In genomic region chr14:32160563-32160962, GRCm38 (mm10) we compare ENCODE assay signal across 10 mouse cellular contexts. TPM values are rescaled to one million over a fixed set of nuclear protein-coding genes. Genes with fewer than 3 reads are reported as not detected.
DNase-seq lines count a peak whose midpoint lies in the region; ATAC-seq lines count a peak whose summit lies in the region.
"Had no signal": no experiment of that assay in that cellular context is flagged by ENCODE, and none has a peak within 500 bp of the region (broad histone marks: within the 10 kb centered on the region; RNA-seq: fewer than 3 reads in every experiment).

No protein-coding gene starts in this region.

- peaks cover 9 to 23% of the 10 kb centered on the region in 2 experiments for H3K4me1 ChIP-seq in heart, embryonic 14.5 days (ENCODE audit: control insufficient read depth in 2 of 2, insufficient read depth in 2 of 2, low read length in 2 of 2)
- H3K4me1 ChIP-seq in hindbrain, embryonic 11.5 days (replicated peaks; ENCODE audit: control insufficient read depth, insufficient read depth, low read length): peaks cover 8% of the 10 kb centered on the region; the same call in 1 of the 2 replicates
- peaks cover 28% of the 10 kb centered on the region for H3K4me1 ChIP-seq in midbrain, embryonic 12.5 days

- DNase-seq in heart, adult 18-20 months: no peak
- peak; percentile 17 for DNase-seq in adipocyte (ENCODE audit: low spot score)
- no peak for DNase-seq in hindbrain, embryonic 11.5 days (ENCODE audit: low spot score)
- DNase-seq in right cerebral cortex, postnatal 10 days (ENCODE audit: low spot score in 2 of 2): no peak
- no peak for DNase-seq in urinary bladder, postnatal 10 days (ENCODE audit: low spot score)
- no peak for DNase-seq in kidney, postnatal 25 days

- H3K9me3 ChIP-seq in heart, embryonic 14.5 days (ENCODE audit: control insufficient read depth, low read length): no peaks in the 10 kb centered on the region
- no peaks in the 10 kb centered on the region for H3K9me3 ChIP-seq in hindbrain, embryonic 11.5 days (ENCODE audit: control insufficient read depth, low read length)
- H3K9me3 ChIP-seq in midbrain, embryonic 12.5 days: no peaks in the 10 kb centered on the region

- WGBS in heart, embryonic 14.5 days: 29% methylated on average over 7 of the region's 7 CpGs
- 47% methylated on average over 7 of the region's 7 CpGs for WGBS in hindbrain, embryonic 11.5 days
- WGBS in midbrain, embryonic 12.5 days: 37% methylated on average over 7 of the region's 7 CpGs

- peak overlapping the region; percentile 89 for H3K4me2 ChIP-seq in heart, embryonic 14.5 days (ENCODE audit: low read length)
- H3K4me2 ChIP-seq in hindbrain, embryonic 11.5 days (replicated peaks; ENCODE audit: low read depth, low read length): peak overlapping the region; percentile 84
- peak overlapping the region; percentile 80 for H3K4me2 ChIP-seq in midbrain, embryonic 12.5 days (replicated peaks)

- peak overlapping the region; percentile 77 to 91; a peak in 3 of 4 replicates for H3K27ac ChIP-seq in heart, embryonic 14.5 days (replicated peaks in 1 of 2; ENCODE audit: control insufficient read depth in 1 of 2, insufficient read depth in 1 of 2, low read depth in 2 of 2, low read length in 2 of 2)
- peak overlapping the region; percentile 75 for H3K27ac ChIP-seq in hindbrain, embryonic 11.5 days (ENCODE audit: low read depth, low read length)
- H3K27ac ChIP-seq in midbrain, embryonic 12.5 days (replicated peaks): no peak overlapping the region

- no peaks in the 10 kb centered on the region for H3K36me3 ChIP-seq in heart, embryonic 14.5 days (ENCODE audit: control insufficient read depth, insufficient read depth, low read length)
- H3K36me3 ChIP-seq in hindbrain, embryonic 11.5 days (ENCODE audit: control insufficient read depth, insufficient read depth, low read length): no peaks in the 10 kb centered on the region
- H3K36me3 ChIP-seq in midbrain, embryonic 12.5 days: no peaks in the 10 kb centered on the region

- H3K27me3 ChIP-seq in heart, embryonic 14.5 days (ENCODE audit: control insufficient read depth, insufficient read depth, low read length): no peaks in the 10 kb centered on the region
- H3K27me3 ChIP-seq in hindbrain, embryonic 11.5 days (ENCODE audit: control insufficient read depth, insufficient read depth, low read length): no peaks in the 10 kb centered on the region
- no peaks in the 10 kb centered on the region; the same call in 1 of the 2 replicates for H3K27me3 ChIP-seq in midbrain, embryonic 12.5 days
- H3K27me3 ChIP-seq: Patski had no signal

- H3K9ac ChIP-seq in heart, embryonic 14.5 days (ENCODE audit: low read length): peak overlapping the region; percentile 97
- peak overlapping the region; percentile 83 for H3K9ac ChIP-seq in hindbrain, embryonic 11.5 days (ENCODE audit: low read depth, low read length)
- peak overlapping the region; percentile 90 for H3K9ac ChIP-seq in midbrain, embryonic 12.5 days (replicated peaks)

- no peak for ATAC-seq in heart, embryonic 14.5 days (ENCODE audit: insufficient number of reproducible peaks, insufficient read depth, low FRiP score, low read depth)
- no peak for ATAC-seq in hindbrain, embryonic 11.5 days (ENCODE audit: low FRiP score)
- no peak for ATAC-seq in midbrain, embryonic 12.5 days (ENCODE audit: low FRiP score, low read depth)

- H3K4me3 ChIP-seq in heart, embryonic 14.5 days (ENCODE audit: control insufficient read depth in 1 of 2, insufficient read depth in 1 of 2, low read depth in 1 of 2, low read length in 2 of 2): peak overlapping the region; percentile 88 to 94
- peak overlapping the region; percentile 85 for H3K4me3 ChIP-seq in hindbrain, embryonic 11.5 days (ENCODE audit: low read depth, low read length)
- peak overlapping the region; percentile 66 for H3K4me3 ChIP-seq in midbrain, embryonic 12.5 days

RNA-seq across cellular contexts. Expression of gene Ncoa4, which starts 0.9 kb away (rescaled TPM):
- 124 and 147 TPM in 2 replicates for polyA plus RNA-seq in heart, embryonic 14.5 days (2014; fragmentation: Nextera tagmentation; extraction: Ambion mirVana)
- total RNA-seq in heart, adult 18-20 months (2021): 100 to 1,000 TPM; 146 to 149 TPM
- polyA plus RNA-seq in hindbrain, embryonic 11.5 days (2014; fragmentation: Nextera tagmentation; extraction: Ambion mirVana): 101 and 103 TPM in 2 replicates
- 91.4 and 92.7 TPM in 2 replicates for polyA plus RNA-seq in midbrain, embryonic 12.5 days (2016; fragmentation: Nextera tagmentation; extraction: Ambion mirVana)

RNA-seq across cellular contexts. Expression of gene Msmb, which starts 18.7 kb away (rescaled TPM):
- 0.55 TPM in 1 of 2 replicates, not detected in the other for polyA plus RNA-seq in heart, embryonic 14.5 days (2014; fragmentation: Nextera tagmentation; extraction: Ambion mirVana)
- not detected for total RNA-seq in heart, adult 18-20 months (2021)
- polyA plus RNA-seq in hindbrain, embryonic 11.5 days (2014; fragmentation: Nextera tagmentation; extraction: Ambion mirVana): not detected in 2 replicates
- not detected in 2 replicates for polyA plus RNA-seq in midbrain, embryonic 12.5 days (2016; fragmentation: Nextera tagmentation; extraction: Ambion mirVana)
- polyA plus RNA-seq: large intestine, adult 2 months; Patski had no signal

RNA-seq across cellular contexts. Expression of gene Timm23, which starts 41.1 kb away (rescaled TPM):
- polyA plus RNA-seq in heart, embryonic 14.5 days (2014; fragmentation: Nextera tagmentation; extraction: Ambion mirVana): 317 and 326 TPM in 2 replicates
- 100 to 1,000 TPM; 205 to 217 TPM for total RNA-seq in heart, adult 18-20 months (2021)
- 257 and 276 TPM in 2 replicates for polyA plus RNA-seq in hindbrain, embryonic 11.5 days (2014; fragmentation: Nextera tagmentation; extraction: Ambion mirVana)
- polyA plus RNA-seq in midbrain, embryonic 12.5 days (2016; fragmentation: Nextera tagmentation; extraction: Ambion mirVana): 211 and 222 TPM in 2 replicates

RNA-seq across cellular contexts. Expression of gene Parg, which starts 41.2 kb away (rescaled TPM):
- 30.2 and 34.6 TPM in 2 replicates for polyA plus RNA-seq in heart, embryonic 14.5 days (2014; fragmentation: Nextera tagmentation; extraction: Ambion mirVana)
- total RNA-seq in heart, adult 18-20 months (2021): 10 to 100 TPM; 17.0 to 18.5 TPM
- 62.0 and 69.8 TPM in 2 replicates for polyA plus RNA-seq in hindbrain, embryonic 11.5 days (2014; fragmentation: Nextera tagmentation; extraction: Ambion mirVana)
- polyA plus RNA-seq in midbrain, embryonic 12.5 days (2016; fragmentation: Nextera tagmentation; extraction: Ambion mirVana): 61.5 and 66.7 TPM in 2 replicates
